Mouse (Mus musculus) liver, adult 2 months (tissue): ENCODE results near the gene Ror1.

ENCODE experiments used
- CTCF ChIP-seq: fragments of 200-500 bp; IDR thresholded peaks from 2 replicates; pipeline ENCODE4 v1.5.1; 2011; ENCODE audit warnings: low read depth, low read length, control low read depth
- POLR2A ChIP-seq: fragments of 200-500 bp; IDR thresholded peaks from 2 replicates; pipeline ENCODE4 v1.6.1; 2011; ENCODE audit warnings: low read length, control low read depth; ENCODE audit not compliant: insufficient read depth; ENCODE audit errors: extremely low read depth

GRCm38 (mm10) chr4:100171483-100171898, 75.9 kb downstream of the Ror1 start:
- TF ChIP-seq CTCF (no peak), POLR2A (no peak)
